8 mouse cellular contexts compared by ENCODE assay signal in the genomic region with DNA sequence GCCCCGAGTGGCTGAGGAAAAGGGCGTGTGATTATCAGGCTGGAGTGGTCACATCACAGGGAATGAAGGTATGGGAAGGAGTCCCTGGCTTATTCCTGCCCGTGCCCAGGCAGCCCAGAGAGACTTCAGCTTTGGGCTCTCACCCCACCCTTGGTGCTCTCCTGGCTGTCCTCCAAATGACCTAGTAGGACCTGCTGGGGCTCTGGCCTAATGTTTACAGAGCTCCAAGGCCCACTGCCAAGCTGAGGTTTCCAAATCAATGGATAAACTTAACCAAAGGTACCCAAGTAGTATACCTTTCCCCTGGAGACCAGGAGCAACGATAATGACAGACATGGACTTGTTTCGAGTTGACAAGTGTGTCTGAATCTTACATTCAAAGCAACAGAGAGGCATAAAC.
DNase-seq lines count a peak whose midpoint lies in the region.
"Had no signal": no experiment of that assay in that cellular context is flagged by ENCODE, and none has a peak within 500 bp of the region (broad histone marks: within the 10 kb centered on the region; RNA-seq: fewer than 3 reads in every experiment).

No protein-coding gene starts in this region.

- DNase-seq in heart, adult 18-20 months = peak; percentile 37 to 44
- DNase-seq in heart, adult 8-10 months (ENCODE audit: low spot score) = no peak
- DNase-seq in urinary bladder, postnatal 14 days (ENCODE audit: low spot score) = peak; percentile 29
- DNase-seq in urinary bladder, postnatal 10 days (ENCODE audit: low spot score) = no peak
- DNase-seq in lung, adult 18-20 months = peak; percentile 64 to 75
- no peak for DNase-seq in thymus, postnatal 14 days
- no peak for DNase-seq in T-cell, adult 2 months (ENCODE audit: low spot score)
- DNase-seq: layer of hippocampus, postnatal 36 days had no signal

Comparison
In these comparisons a context has a peak if more than half of its experiments do, and no peak if none do; other contexts are left out.
1. DNase-seq: peak in heart, adult 18-20 months (2 of 2), urinary bladder, postnatal 14 days (single experiment) and lung, adult 18-20 months (2 of 2); none in heart, adult 8-10 months (single experiment), urinary bladder, postnatal 10 days (single experiment), thymus, postnatal 14 days (single experiment) and T-cell, adult 2 months (single experiment).